Mouse (Mus musculus): Measurements from ENCODE around the gene Hrc.

- TF ChIP-seq CTCF (conservative IDR thresholded peaks at IDR 0.05 in 1 of 2, IDR thresholded peaks at IDR 0.05 in 1 of 2; ENCODE audit: low read depth in 2 of 2, low read length in 2 of 2): no peak
- TF ChIP-seq ZNF384 (IDR thresholded peaks at IDR 0.05; ENCODE audit: low read depth, low read length): no peak
- no peak for TF ChIP-seq KAT2A (IDR thresholded peaks at IDR 0.05; ENCODE audit: insufficient replicate concordance, low read length)
- TF ChIP-seq MAFK (IDR thresholded peaks at IDR 0.05; ENCODE audit: insufficient replicate concordance, low read length): no peak
- no peak for TF ChIP-seq ELF1 (IDR thresholded peaks at IDR 0.05; ENCODE audit: low read depth, low read length)
- no peak for TF ChIP-seq POLR2A (IDR thresholded peaks at IDR 0.05; ENCODE audit: low read depth, low read length)
- no peak for TF ChIP-seq ZKSCAN1 (IDR thresholded peaks at IDR 0.05; ENCODE audit: borderline replicate concordance, low read depth, low read length)
- TF ChIP-seq MEF2A (IDR thresholded peaks at IDR 0.05; ENCODE audit: borderline replicate concordance, low read depth, low read length): no peak
- TF ChIP-seq MYC (IDR thresholded peaks at IDR 0.05; ENCODE audit: low read depth, low read length): no peak
Measured at GRCm38 (mm10) chr7:45332685-45333425, 2.2 kb upstream of the Hrc start.
